Mouse (Mus musculus) erythroblast, embryonic 14.5 days (primary cell): ENCODE results near the gene Wdr82. TPM values are rescaled to one million over a fixed set of nuclear protein-coding genes. Genes with fewer than 3 reads are reported as not detected.

Source experiments
- H3K27me3 ChIP-seq: 2 replicates; pipeline ENCODE4 v1.6.1; 2012; ENCODE audit warnings: inconsistent platforms; ENCODE audit not compliant: control insufficient read depth
- H3K36me3 ChIP-seq: 2 replicates; pipeline ENCODE4 v1.6.1; 2012; ENCODE audit warnings: mild to moderate bottlenecking, inconsistent platforms; ENCODE audit not compliant: control insufficient read depth
- H3K4me1 ChIP-seq: 2 replicates; pipeline ENCODE4 v1.6.1; 2012; ENCODE audit warnings: inconsistent platforms; ENCODE audit not compliant: control insufficient read depth
- H3K4me3 ChIP-seq: replicated peaks from 2 replicates; pipeline ENCODE3; 2012; ENCODE audit warnings: moderate library complexity, mild to moderate bottlenecking, inconsistent platforms
- H3K9me3 ChIP-seq: 2 replicates; pipeline ENCODE4 v1.6.1; 2012; ENCODE audit warnings: low read length, inconsistent platforms, mixed read lengths; ENCODE audit not compliant: control insufficient read depth
- GATA1 ChIP-seq: IDR thresholded peaks from 2 replicates; pipeline ENCODE4 v1.6.1; 2012; ENCODE audit warnings: low read length, inconsistent platforms, mixed read lengths
- TAL1 ChIP-seq: IDR thresholded peaks from 3 replicates; pipeline ENCODE4 v1.6.1; 2012; ENCODE audit warnings: low read length, inconsistent platforms, mixed read lengths
- polyA plus RNA-seq: library from polyadenylated mRNA; stranded (reverse); fragments of >175 nt; gene quantifications from 2 replicates; pipeline ENCODE4 v1.2.3, GENCODE M21; 2012

Gene Wdr82
- polyA plus RNA-seq, 1 experiment = 0.51 TPM

DNA sequence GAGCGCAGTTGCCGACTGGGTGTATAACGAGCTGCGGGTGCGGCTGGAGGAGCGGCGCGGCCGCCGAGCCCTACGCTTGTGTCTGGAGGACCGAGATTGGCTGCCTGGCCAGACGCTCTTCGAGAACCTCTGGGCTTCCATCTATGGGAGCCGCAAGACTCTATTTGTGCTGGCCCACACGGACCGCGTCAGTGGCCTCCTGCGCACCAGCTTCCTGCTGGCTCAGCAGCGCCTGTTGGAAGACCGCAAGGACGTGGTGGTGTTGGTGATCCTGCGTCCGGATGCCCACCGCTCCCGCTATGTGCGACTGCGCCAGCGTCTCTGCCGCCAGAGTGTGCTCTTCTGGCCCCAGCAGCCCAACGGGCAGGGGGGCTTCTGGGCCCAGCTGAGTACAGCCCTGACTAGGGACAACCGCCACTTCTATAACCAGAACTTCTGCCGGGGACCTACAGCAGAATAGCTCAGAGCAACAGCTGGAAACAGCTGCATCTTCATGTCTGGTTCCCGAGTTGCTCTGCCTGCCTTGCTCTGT lies 55.5 kb downstream of the Wdr82 start:
- 0 out of 2 replicates have a peak, but pooled peaks cover 2% of the 10 kb centered on the region for H3K4me1 ChIP-seq
- no peaks in the 10 kb centered on the region for H3K9me3 ChIP-seq
- no peaks in the 10 kb centered on the region for H3K36me3 ChIP-seq
- TF ChIP-seq TAL1 (no peak), GATA1 (no peak)
- H3K27me3 ChIP-seq = peaks cover 22% of the 10 kb centered on the region
- H3K4me3 ChIP-seq = no peak overlapping the region

DNA sequence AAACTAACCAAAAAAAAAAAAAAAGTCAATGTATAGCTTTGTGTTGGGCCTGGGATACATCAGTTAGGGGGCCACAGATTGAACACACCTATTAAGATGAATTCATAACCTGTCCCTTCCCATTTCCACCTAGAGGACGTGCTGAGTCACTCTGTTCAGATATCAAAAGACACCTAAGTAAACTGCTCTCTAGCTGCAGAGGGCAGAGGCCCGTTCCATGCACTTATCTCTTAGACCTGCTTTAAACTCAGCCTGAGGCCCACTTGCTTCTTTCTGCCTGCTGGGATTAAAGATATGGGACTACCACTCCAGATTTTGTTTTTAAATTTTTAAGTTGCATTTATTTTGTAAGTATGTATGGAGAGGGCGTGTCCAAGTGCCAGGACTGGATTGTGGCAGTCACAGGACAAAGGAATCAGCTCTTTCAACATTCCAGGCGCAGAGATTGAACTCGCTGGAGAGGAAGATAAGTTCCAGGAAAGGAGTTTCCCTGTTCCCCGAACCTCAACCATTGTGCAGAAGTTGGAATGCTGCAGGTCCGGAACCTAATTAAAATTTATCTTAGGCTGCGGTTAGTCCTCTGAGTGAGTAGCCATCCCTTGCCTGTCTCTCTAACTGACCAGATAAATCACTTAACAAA lies 57.2 kb downstream of the Wdr82 start:
- no peak for TF ChIP-seq TAL1
- TF ChIP-seq GATA1 = no peak
- 0 out of 2 replicates have a peak, but pooled peaks cover 2% of the 10 kb centered on the region for H3K4me1 ChIP-seq
- H3K4me3 ChIP-seq = no peak overlapping the region
- H3K36me3 ChIP-seq = peaks cover 2% of the 10 kb centered on the region
- peaks cover 22% of the 10 kb centered on the region for H3K27me3 ChIP-seq
- H3K9me3 ChIP-seq = no peaks in the 10 kb centered on the region

DNA sequence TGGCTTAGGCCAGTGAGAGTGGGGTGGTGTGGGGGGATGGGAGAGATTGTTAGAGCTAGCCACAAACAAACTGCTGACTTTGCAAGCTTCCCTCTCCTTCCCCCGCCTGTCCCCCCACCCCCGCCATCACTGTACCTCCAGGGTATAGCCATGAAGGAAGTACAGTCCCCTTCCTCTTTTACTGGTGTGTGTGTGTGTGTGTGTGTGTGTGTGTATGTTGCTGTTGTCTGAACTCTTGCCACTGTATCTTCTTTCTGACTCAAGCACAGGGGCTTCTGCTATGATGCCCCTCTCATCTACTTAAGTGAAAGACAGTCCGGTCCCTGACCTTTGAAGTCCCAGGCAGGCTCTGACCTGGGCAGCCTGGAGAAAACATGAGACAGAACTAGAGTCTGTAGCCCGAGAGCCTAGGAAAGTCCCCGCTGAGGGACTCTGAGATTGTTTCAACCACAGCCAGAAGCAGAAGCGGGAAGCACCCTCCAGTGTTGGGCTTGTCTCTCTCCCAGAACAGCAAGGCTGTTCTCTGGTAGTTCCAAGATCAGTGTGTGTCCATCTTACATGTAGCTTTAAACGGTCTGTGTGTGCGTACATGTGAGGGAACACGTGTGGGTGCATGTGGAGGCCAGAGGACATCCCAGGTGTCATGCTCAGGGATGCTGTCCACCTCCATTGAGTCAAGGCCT lies 59.5 kb downstream of the Wdr82 start:
- TF ChIP-seq GATA1 = no peak
- TF ChIP-seq TAL1 = no peak
- Histone ChIP-seq H3K36me3 (peaks cover 21% of the 10 kb centered on the region), H3K9me3 (no peaks in the 10 kb centered on the region), H3K27me3 (peaks cover 18% of the 10 kb centered on the region), H3K4me1 (0 out of 2 replicates have a peak, but pooled peaks cover 2% of the 10 kb centered on the region), H3K4me3 (no peak overlapping the region)

DNA sequence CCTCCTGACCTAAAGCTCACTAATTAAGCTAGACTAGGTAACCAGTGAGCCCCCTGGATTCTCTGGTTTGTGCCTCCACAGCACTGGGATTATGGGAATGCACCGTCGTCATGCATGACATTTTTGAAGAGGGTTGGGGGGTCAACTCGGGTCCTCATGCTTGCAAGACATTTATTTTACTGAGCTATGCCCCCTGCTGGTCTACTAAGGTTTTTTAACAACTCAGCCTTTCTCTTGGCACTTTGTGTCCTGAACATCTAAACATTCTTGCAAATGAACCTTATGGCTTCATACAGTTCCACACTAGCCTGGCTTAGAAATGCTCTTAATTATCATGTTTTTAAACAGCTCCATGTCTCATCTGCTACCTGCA lies 60.0 kb downstream of the Wdr82 start:
- Histone ChIP-seq H3K27me3 (peaks cover 12% of the 10 kb centered on the region), H3K4me1 (0 out of 2 replicates have a peak, but pooled peaks cover 2% of the 10 kb centered on the region), H3K9me3 (no peaks in the 10 kb centered on the region), H3K36me3 (peaks cover 26% of the 10 kb centered on the region), H3K4me3 (no peak overlapping the region)
- TF ChIP-seq GATA1 (no peak), TAL1 (no peak)

DNA sequence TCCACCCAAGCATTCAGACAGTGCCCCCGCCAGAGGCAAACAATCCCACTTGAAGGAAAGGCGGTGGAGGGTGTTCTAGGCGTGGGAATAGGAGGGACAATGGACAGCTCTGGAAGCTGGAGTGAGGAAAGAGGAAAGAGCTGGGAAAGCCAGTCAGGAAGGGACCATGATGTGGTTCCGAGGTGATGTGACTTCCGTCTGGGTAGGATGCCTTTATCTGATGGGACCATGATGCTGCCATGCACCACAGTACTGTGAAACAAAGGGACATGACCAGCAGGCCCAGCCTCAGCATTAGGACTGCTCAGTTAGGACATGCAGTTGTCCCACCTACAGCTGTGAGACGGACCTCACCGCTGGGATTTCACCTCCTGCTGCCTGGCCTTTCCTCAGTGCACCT lies 60.5 kb downstream of the Wdr82 start:
- no peak overlapping the region for H3K4me3 ChIP-seq
- H3K4me1 ChIP-seq = 0 out of 2 replicates have a peak, but pooled peaks cover 1% of the 10 kb centered on the region
- H3K36me3 ChIP-seq = peaks cover 29% of the 10 kb centered on the region
- H3K27me3 ChIP-seq = peaks cover 7% of the 10 kb centered on the region
- no peaks in the 10 kb centered on the region for H3K9me3 ChIP-seq
- TF ChIP-seq TAL1 (no peak), GATA1 (no peak)

DNA sequence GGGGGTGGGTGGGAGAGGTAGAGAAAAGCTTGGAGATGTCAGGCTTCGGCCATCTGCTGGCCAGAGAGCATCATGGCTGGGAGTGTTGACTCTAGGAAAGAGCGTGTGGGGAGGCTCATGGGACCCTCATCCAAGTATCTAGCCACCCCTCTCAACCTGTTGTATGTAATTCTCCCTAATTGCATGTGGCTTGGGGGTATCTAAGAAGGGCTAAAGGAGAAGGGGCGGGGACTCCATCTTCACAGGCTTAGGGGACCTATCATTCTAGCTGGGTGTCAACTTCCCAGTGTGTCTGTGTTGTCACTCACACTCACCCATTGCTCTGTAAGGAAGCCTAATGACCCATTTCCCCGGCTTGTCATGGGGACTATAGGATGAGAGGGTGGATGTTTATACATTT lies 61.1 kb downstream of the Wdr82 start:
- Histone ChIP-seq H3K4me1 (no peaks in the 10 kb centered on the region), H3K27me3 (peaks cover 3% of the 10 kb centered on the region), H3K36me3 (peaks cover 35% of the 10 kb centered on the region), H3K4me3 (no peak overlapping the region), H3K9me3 (no peaks in the 10 kb centered on the region)
- TF ChIP-seq TAL1 (no peak), GATA1 (no peak)

DNA sequence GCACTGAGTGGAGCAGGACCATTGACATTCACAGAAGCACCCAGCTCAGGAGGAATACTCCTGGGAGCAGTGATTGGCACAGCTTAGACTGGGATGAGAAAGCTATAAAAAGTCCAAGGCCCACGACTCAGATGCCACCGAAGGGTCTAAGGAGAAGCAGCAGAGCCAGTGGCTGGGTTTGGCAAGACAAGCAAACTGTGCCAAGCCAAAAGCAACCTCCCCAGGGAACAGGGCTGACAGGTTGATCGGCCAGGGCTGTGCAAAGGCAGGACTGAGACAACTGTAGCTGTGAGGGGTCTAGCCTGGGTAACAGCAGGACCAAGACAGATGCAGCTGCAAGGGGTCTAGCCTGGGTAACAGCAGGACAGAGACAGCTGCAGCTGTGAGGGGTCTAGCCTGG lies 62.2 kb downstream of the Wdr82 start:
- H3K27me3 ChIP-seq = no peaks in the 10 kb centered on the region
- H3K4me1 ChIP-seq = no peaks in the 10 kb centered on the region
- H3K4me3 ChIP-seq = no peak overlapping the region
- peaks cover 45% of the 10 kb centered on the region for H3K36me3 ChIP-seq
- TF ChIP-seq GATA1 = no peak
- no peak for TF ChIP-seq TAL1
- H3K9me3 ChIP-seq = no peaks in the 10 kb centered on the region

DNA sequence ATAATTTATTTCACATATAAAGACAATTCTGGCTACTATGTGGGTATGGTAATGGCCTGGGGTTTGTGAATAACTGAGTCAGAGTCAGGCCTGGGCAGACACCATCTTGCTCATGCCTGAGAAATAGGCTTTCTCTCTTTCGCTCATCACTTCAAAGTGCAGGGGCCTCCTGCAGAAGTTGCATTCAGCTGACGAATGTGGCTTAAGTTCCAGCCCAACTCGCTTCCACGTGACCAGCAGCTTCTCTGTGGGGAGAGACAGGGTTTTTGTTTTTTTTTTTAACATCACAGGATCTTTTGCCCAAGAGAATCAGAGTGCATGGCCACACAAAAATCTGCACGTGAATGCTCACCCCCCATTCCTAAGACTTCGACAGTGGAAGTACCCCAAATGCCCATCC lies 63.2 kb downstream of the Wdr82 start:
- H3K4me1 ChIP-seq = no peaks in the 10 kb centered on the region
- no peaks in the 10 kb centered on the region for H3K27me3 ChIP-seq
- TF ChIP-seq GATA1 (no peak), TAL1 (no peak)
- H3K36me3 ChIP-seq = peaks cover 55% of the 10 kb centered on the region
- no peaks in the 10 kb centered on the region for H3K9me3 ChIP-seq
- H3K4me3 ChIP-seq = no peak overlapping the region

DNA sequence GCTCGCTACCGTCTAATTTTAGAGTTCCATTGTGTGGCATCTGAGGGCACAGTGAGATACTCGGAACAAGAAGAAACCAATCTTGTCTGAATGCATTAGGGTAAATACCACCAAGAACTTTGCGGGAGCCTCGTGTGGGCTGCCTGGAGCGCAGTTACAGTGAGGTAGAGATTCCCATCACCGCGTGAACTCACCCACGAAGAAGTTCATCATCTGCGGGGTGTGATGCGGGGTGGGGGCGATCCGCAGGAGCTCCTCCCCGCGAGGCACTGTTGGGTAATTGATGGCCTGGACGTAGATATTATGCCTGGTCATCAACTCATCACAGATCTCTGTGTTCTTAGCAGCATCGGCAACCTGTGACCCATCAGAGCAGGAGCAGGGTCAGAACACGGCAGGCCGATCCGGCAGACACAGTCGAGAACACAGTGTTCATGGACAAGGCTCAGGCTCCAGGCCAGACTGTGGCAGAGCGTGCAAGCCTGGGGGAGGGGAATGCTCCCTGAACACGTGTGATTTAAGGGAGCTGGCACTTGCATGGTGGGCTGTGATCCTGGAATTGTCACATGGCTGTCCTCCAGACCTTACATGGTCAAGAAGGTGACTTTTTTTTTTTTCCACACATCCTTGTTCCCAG lies 64.6 kb downstream of the Wdr82 start:
- H3K27me3 ChIP-seq = no peaks in the 10 kb centered on the region
- TF ChIP-seq TAL1 = no peak
- no peak for TF ChIP-seq GATA1
- H3K4me1 ChIP-seq = no peaks in the 10 kb centered on the region
- H3K36me3 ChIP-seq = peaks cover 66% of the 10 kb centered on the region
- H3K9me3 ChIP-seq = no peaks in the 10 kb centered on the region
- H3K4me3 ChIP-seq = no peak overlapping the region
